Mouse (Mus musculus) bone marrow, adult 2 months (tissue): ENCODE results near the gene Btnl2.

Experiments used
- CTCF ChIP-seq: fragments of 200-500 bp; IDR thresholded peaks from 2 replicates; pipeline ENCODE4 v1.5.1; 2011; ENCODE audit warnings: low read length, control low read depth; ENCODE audit not compliant: control insufficient read depth, insufficient read depth
- POLR2A ChIP-seq: fragments of 200-500 bp; IDR thresholded peaks from 2 replicates; pipeline ENCODE4 v1.6.1; 2011; ENCODE audit warnings: low read depth, mild to moderate bottlenecking, control low read depth, low read length, borderline replicate concordance; ENCODE audit not compliant: control insufficient read depth

GRCm38 (mm10) chr17:34354940-34355339 is 318 bp downstream of the Btnl2 start:
- TF ChIP-seq POLR2A = no peak
- TF ChIP-seq CTCF = no peak
